Mouse (Mus musculus) forebrain, embryonic 11.5 days (tissue): Measurements from ENCODE around the gene Lair1. TPM values are rescaled to one million over a fixed set of nuclear protein-coding genes. Genes with fewer than 3 reads are reported as not detected.
"Not testable (repeated sequence)": the region's sequence is repeated elsewhere in the genome, so short reads cannot be mapped to it uniquely, and the experiment has no call there.

Experiments
- ATAC-seq: fragments of 200-750 bp; cut with Nextera tagmentation; replicated peaks from 2 replicates; pipeline ENCODE4 v1.8.0; 2017; ENCODE audit warnings: moderate TSS enrichment; ENCODE audit not compliant: low FRiP score
- DNase-seq: peaks from one replicate; pipeline ENCODE4 v3.0.0-alpha.2; 2017; ENCODE audit warnings: low spot score
- H3K27ac ChIP-seq: fragments of 300-500 bp; sonication (generic); 2 replicates; pipeline ENCODE4 v1.5.1; 2014; ENCODE audit warnings: low read depth, low read length
- H3K27me3 ChIP-seq: fragments of 300-500 bp; sonication (generic); 2 replicates; pipeline ENCODE4 v1.6.1; 2014; ENCODE audit warnings: mild to moderate bottlenecking, low read length, mixed read lengths; ENCODE audit not compliant: control insufficient read depth, insufficient read depth
- H3K36me3 ChIP-seq: fragments of 300-500 bp; sonication (generic); 2 replicates; pipeline ENCODE4 v1.6.1; 2014; ENCODE audit warnings: mild to moderate bottlenecking, low read length, moderate library complexity, mixed read lengths; ENCODE audit not compliant: control insufficient read depth, insufficient read depth
- H3K4me1 ChIP-seq: fragments of 300-500 bp; sonication (generic); replicated peaks from 2 replicates; pipeline ENCODE4 v1.6.1; 2014; ENCODE audit warnings: low read length, mixed read lengths; ENCODE audit not compliant: control insufficient read depth, insufficient read depth
- H3K4me2 ChIP-seq: fragments of 300-500 bp; sonication (generic); 2 replicates; pipeline ENCODE4 v1.6.1; 2014; ENCODE audit warnings: low read depth, mild to moderate bottlenecking, low read length, moderate library complexity, mixed read lengths; ENCODE audit not compliant: severe bottlenecking
- H3K4me3 ChIP-seq: fragments of 300-500 bp; sonication (generic); 2 replicates; pipeline ENCODE4 v1.5.1; 2014; ENCODE audit warnings: low read depth, low read length
- H3K9ac ChIP-seq: fragments of 300-500 bp; sonication (generic); 2 replicates; pipeline ENCODE4 v1.6.1; 2014; ENCODE audit warnings: low read length
- H3K9me3 ChIP-seq: fragments of 300-500 bp; sonication (generic); 2 replicates; pipeline ENCODE4 v1.6.1; 2016; ENCODE audit warnings: low read length, mixed read lengths; ENCODE audit not compliant: control insufficient read depth
- WGBS: fragments of 180-500 bp; shearing (Covaris S2); extraction: QIAGEN DNeasy Blood & Tissue Kit; methylation state at CpG from one replicate; pipeline ENCODE4 v1.1.7; 2014; 5-methylcytosine and 5-hydroxymethylcytosine counted together
- polyA plus RNA-seq: library from polyadenylated mRNA; unstranded; fragments of >200 nt; fragmentation: Nextera tagmentation; extraction: Ambion mirVana; gene quantifications from 2 replicates; pipeline ENCODE4 v1.2.1, GENCODE M21; 2014

Gene Lair1
- polyA plus RNA-seq, 1 experiment from 2014 or later: 1.4 TPM

DNA sequence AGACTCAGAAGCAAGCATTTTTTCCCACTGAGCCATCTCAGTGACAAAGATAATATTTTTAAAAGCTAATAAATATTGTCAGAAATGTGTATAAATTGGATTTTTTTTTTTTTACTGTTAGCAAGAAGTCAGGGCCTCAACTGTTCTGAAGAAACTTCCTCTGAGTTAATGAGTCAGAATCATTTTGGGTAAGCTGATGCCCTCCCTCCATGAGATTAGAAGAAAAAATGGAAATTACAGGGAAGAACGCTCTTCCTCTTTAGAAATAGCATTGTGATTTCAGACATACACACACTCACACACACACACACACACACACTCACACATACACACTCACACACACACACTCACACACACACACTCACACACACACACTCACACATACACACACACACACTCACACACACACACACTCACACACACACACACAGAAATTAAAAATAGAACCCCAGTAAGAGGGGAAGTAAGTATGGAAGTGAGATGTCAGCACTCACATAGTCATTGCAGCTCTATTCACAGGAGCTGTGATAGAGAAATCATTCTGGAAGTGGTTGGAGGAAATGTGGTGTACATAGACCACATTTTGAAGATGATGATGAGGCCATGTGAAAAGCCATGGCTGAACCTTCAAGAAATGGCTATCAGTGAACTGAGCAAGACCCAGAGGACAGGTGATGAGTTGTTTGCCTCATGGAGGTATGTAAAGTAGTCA, 866 bp upstream of the Lair1 start:
- ATAC-seq (no peak), DNase-seq (no peak)
- H3K36me3 ChIP-seq: no peaks in the 10 kb centered on the region
- no peaks in the 10 kb centered on the region for H3K27me3 ChIP-seq
- no peak overlapping the region for H3K27ac ChIP-seq
- H3K9me3 ChIP-seq: no peaks in the 10 kb centered on the region
- H3K4me3 ChIP-seq: no peak overlapping the region
- no peak overlapping the region for H3K9ac ChIP-seq
- no peaks in the 10 kb centered on the region for H3K4me1 ChIP-seq
- H3K4me2 ChIP-seq: no peak overlapping the region
- 82% methylated on average over 1 of the region's 1 CpGs for WGBS

DNA sequence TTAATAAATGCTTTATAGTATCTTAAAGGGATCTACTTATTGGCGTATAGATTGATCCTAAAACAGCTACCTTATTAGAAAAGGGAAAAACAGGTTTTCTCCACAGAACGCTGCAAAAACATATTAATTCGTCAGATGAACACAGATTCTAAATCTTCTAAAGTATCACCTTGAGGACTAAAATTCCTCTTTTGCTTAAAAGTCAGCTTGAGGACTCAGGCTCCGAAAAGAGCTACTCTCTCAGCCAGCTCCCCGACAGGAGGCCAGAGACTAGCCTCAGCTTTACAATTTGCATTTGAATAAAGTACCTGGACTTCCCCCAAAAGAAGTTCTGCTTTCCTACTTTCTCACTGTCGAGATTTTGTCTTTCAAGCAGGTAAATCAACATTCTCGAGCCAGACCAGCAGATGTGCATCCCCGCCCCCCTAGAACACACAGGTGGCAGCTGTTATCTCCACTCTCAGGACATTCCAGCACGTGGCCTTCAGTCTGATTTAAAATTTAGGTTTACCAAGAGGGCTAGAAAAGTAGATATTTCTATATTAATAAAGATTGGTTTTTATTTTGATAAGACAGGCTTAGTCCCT, 2.3 kb downstream of the Lair1 start:
- not testable (repeated sequence) for H3K36me3 ChIP-seq, H3K9ac ChIP-seq, H3K27ac ChIP-seq, H3K4me3 ChIP-seq, H3K27me3 ChIP-seq, H3K9me3 ChIP-seq, H3K4me1 ChIP-seq, H3K4me2 ChIP-seq, DNase-seq, ATAC-seq
- WGBS: 54% methylated on average over 9 of the region's 9 CpGs

DNA sequence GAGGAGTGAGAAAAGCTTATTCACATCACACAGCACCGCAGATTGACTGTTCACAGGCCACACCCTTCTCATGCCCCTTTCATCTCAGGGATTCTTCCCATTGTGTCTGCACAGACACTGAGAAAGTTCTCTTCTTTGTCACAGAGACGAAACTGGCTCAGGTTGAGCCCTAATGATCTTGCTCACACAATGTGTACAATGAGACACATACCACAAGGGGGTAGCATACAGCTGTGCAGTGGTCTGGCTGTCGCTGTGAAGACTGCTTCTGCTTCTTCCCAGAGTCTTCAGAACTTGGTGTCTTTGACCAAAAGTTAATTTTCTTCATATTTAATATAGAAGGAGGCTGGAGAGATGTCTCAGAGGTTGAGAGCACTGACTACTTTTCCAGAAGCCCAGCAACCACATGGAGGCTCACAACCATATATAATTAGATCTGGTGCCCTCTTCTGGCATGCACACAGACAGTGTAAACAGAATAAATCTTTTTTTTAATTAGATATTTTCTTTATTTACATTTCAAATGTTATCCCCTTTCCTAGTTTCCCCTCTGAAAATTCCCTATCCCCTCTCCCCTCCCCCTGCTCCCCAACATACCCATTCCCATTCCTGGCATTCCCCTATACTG, 36.1 kb downstream of the Lair1 start:
- DNase-seq (no peak), ATAC-seq (no peak)
- no peaks in the 10 kb centered on the region for H3K9me3 ChIP-seq
- H3K4me2 ChIP-seq: no peak overlapping the region
- H3K27ac ChIP-seq: no peak overlapping the region
- no peak overlapping the region for H3K4me3 ChIP-seq
- no peak overlapping the region for H3K9ac ChIP-seq
- H3K4me1 ChIP-seq: no peaks in the 10 kb centered on the region
- no peaks in the 10 kb centered on the region for H3K36me3 ChIP-seq
- WGBS: 28% methylated on average over 3 of the region's 3 CpGs
- no peaks in the 10 kb centered on the region for H3K27me3 ChIP-seq

DNA sequence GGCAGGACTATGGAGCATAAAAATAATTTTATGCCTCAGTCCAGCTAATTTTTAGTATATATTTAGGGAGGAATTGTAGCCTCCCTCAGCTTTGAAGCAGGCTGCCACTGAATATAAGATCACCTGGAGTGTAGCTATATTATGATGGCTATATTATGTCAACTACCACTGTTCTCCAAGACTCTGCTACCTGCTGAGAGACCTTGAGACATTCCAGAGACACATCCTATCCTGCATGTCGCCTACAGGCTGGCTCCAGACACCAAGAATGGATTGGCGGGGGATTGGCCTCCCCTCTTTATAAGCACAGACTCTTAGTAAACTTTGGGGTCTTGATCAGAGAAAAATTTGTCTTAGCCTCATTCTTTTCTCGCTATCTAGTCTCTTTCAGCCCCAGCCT, 58.4 kb downstream of the Lair1 start:
- not testable (repeated sequence) for DNase-seq, H3K9ac ChIP-seq, ATAC-seq, H3K27me3 ChIP-seq, H3K4me2 ChIP-seq, H3K9me3 ChIP-seq, H3K4me1 ChIP-seq, H3K27ac ChIP-seq, H3K4me3 ChIP-seq, H3K36me3 ChIP-seq
- WGBS: 71% methylated on average over 3 of the region's 3 CpGs

DNA sequence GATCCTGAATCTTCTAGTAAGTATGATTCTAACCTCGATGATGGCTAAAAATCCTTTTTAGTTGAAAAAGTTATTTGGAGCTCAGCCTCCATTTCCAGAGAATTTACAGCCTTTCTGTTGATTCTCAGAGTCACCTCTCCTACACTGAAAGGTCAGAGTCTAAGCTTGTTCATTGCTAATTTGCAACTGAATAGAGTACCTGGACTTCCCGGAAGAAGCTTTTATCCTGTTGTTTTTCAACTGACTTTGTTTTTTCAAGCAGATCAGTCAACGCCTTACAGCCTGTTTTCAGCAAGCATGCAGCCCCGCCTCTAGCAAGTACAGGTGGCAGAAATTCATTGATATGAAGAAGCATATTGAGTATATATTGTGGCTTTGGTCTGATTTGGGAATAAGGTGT, 59.0 kb downstream of the Lair1 start:
- not testable (repeated sequence) for ATAC-seq, H3K4me3 ChIP-seq, H3K36me3 ChIP-seq, DNase-seq, H3K4me1 ChIP-seq, H3K27ac ChIP-seq, H3K9ac ChIP-seq, H3K9me3 ChIP-seq, H3K27me3 ChIP-seq, H3K4me2 ChIP-seq
- WGBS: 78% methylated on average over 4 of the region's 4 CpGs

DNA sequence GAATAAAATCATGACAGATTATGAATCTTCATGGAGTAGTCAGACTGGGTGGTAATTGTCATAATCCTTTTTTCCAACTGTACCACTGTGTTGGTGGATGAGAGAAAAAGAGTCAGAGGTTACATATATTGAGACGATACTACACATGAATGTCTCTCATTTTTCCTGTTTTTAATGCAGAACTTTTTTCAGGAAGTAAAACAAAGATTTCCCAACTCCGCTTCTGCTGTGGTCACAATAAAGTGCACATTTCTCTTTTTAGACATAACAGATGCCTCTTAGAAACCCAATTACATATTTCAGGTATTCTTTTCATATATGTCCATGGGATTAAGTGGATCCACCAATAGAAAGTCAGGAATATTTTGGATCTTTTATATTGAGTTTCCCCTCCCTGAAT, 101.0 kb downstream of the Lair1 start:
- Histone ChIP-seq H3K9ac (no peak overlapping the region), H3K4me1 (no peaks in the 10 kb centered on the region), H3K36me3 (no peaks in the 10 kb centered on the region), H3K4me2 (no peak overlapping the region), H3K4me3 (no peak overlapping the region), H3K27ac (no peak overlapping the region), H3K27me3 (no peaks in the 10 kb centered on the region), H3K9me3 (no peaks in the 10 kb centered on the region; the same call in 1 of the 2 replicates)
- 87% methylated on average over 2 of the region's 2 CpGs for WGBS
- no peak for ATAC-seq
- no peak for DNase-seq

DNA sequence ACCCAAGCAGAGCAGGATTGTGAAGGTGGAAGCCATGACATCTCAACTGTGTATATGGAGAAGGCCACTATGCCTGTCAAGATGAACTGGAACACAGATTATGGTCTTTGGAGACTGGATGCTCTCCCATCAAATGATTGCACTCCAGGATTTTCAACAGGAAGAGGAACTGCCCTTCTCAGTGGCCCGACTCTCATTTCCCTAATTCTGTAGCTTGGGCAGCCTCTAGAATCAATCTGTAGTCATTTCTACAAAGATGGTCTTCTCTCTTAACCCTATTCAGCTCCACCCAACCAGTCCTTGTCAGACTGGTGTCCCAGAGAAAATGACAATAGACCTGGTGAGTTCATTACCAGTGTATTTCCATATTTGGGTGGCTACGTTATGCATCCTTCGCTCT, 105.6 kb downstream of the Lair1 start:
- no peak for DNase-seq
- Histone ChIP-seq H3K4me1 (no peaks in the 10 kb centered on the region), H3K4me2 (no peak overlapping the region), H3K9ac (no peak overlapping the region), H3K36me3 (no peaks in the 10 kb centered on the region), H3K27ac (no peak overlapping the region), H3K4me3 (no peak overlapping the region), H3K27me3 (no peaks in the 10 kb centered on the region), H3K9me3 (no peaks in the 10 kb centered on the region; the same call in 1 of the 2 replicates)
- no peak for ATAC-seq
- WGBS: 83% methylated on average over 3 of the region's 3 CpGs
